Mouse (Mus musculus) brain, embryonic 14.5 days (tissue): ENCODE data around the gene Spag6.

ENCODE experiments used
- CTCF ChIP-seq: fragments of 200-500 bp; IDR thresholded peaks from 2 replicates; pipeline ENCODE4 v1.5.1; 2012; ENCODE audit warnings: inconsistent platforms, mild to moderate bottlenecking, moderate library complexity, borderline replicate concordance; ENCODE audit not compliant: insufficient read depth, insufficient read length; ENCODE audit errors: extremely low read depth
- POLR2A ChIP-seq: fragments of 200-500 bp; IDR thresholded peaks from 2 replicates; pipeline ENCODE4 v1.6.1; 2012; ENCODE audit warnings: mild to moderate bottlenecking, inconsistent platforms, borderline replicate concordance; ENCODE audit not compliant: poor library complexity, insufficient read depth, insufficient read length, severe bottlenecking; ENCODE audit errors: extremely low read depth

- TF ChIP-seq CTCF, result no peak
- TF ChIP-seq POLR2A, result no peak
Observed at GRCm38 (mm10) chr2:18692548-18692947, 1.3 kb upstream of the Spag6 start.
